Mouse (Mus musculus) gastrocnemius, postnatal 10 days (tissue): ENCODE measurements around the gene Tmem30c. TPM values are rescaled to one million over a fixed set of nuclear protein-coding genes. Genes with fewer than 3 reads are reported as not detected.

Experiments used
- DNase-seq: peaks from one replicate; pipeline ENCODE4 v3.0.0; 2021; ENCODE audit warnings: mixed read lengths
- long read RNA-seq, 2 experiments: library from polyadenylated mRNA; stranded (forward); transcript quantifications; one replicate each; pipeline ENCODE4 v2.0.0; 2021
- total RNA-seq, 2 experiments: library from RNA; stranded (reverse); gene quantifications; 2 replicates each; pipeline ENCODE4 v1.2.3; 2021

The Tmem30c gene
- not detected for total RNA-seq
- long read RNA-seq, experiment 1 = 0 reads
- long read RNA-seq, experiment 2 = 0 reads

- no peak for DNase-seq
Measured at GRCm38 (mm10) chr16:57292765-57293164, at the start of gene Tmem30c. TSS of gene Tmem30c (minus strand) at chr16:57292865.

GRCm38 (mm10) chr16:57340613-57340898 is 47.9 kb upstream of the Tmem30c start:
- DNase-seq = no peak

GRCm38 (mm10) chr16:57339765-57340612 is 47.3 kb upstream of the Tmem30c start:
- DNase-seq = no peak

GRCm38 (mm10) chr16:57336770-57337423 is 44.2 kb upstream of the Tmem30c start:
- no peak for DNase-seq

- DNase-seq = no peak
Measured at GRCm38 (mm10) chr16:57332301-57332700, 39.6 kb upstream of the Tmem30c start.

GRCm38 (mm10) chr16:57330111-57330510 is 37.4 kb upstream of the Tmem30c start:
- no peak for DNase-seq

GRCm38 (mm10) chr16:57329028-57329427 is 36.4 kb upstream of the Tmem30c start:
- DNase-seq = no peak

- DNase-seq = peak; percentile 27
Measured at GRCm38 (mm10) chr16:57326996-57327395, 34.3 kb upstream of the Tmem30c start.

- no peak for DNase-seq
Measured at GRCm38 (mm10) chr16:57319284-57320124, 26.8 kb upstream of the Tmem30c start.

GRCm38 (mm10) chr16:57318637-57319125 is 26.0 kb upstream of the Tmem30c start:
- DNase-seq = no peak

- no peak for DNase-seq
Measured at GRCm38 (mm10) chr16:57317882-57318636, 25.4 kb upstream of the Tmem30c start.

- no peak for DNase-seq
Measured at GRCm38 (mm10) chr16:57317127-57317526, 24.5 kb upstream of the Tmem30c start.

GRCm38 (mm10) chr16:57315026-57315425 is 22.4 kb upstream of the Tmem30c start:
- no peak for DNase-seq

GRCm38 (mm10) chr16:57314236-57314635 is 21.6 kb upstream of the Tmem30c start:
- DNase-seq = no peak

- DNase-seq = no peak
Measured at GRCm38 (mm10) chr16:57313487-57313886, 20.8 kb upstream of the Tmem30c start.

GRCm38 (mm10) chr16:57312130-57312529 is 19.5 kb upstream of the Tmem30c start:
- no peak for DNase-seq

GRCm38 (mm10) chr16:57305463-57305862 is 12.8 kb upstream of the Tmem30c start:
- DNase-seq = no peak

- no peak for DNase-seq
Measured at GRCm38 (mm10) chr16:57303716-57304115, 11.1 kb upstream of the Tmem30c start.

- no peak for DNase-seq
Measured at GRCm38 (mm10) chr16:57302792-57303698, 10.4 kb upstream of the Tmem30c start.

- no peak for DNase-seq
Measured at GRCm38 (mm10) chr16:57301512-57302115, 8.9 kb upstream of the Tmem30c start.
